Mouse (Mus musculus) embryonic fibroblast, embryonic 13.5 days (primary cell): ENCODE measurements around the gene Hcfc1.

ENCODE experiments used
- CTCF ChIP-seq: IDR thresholded peaks from 2 replicates; pipeline ENCODE4 v1.5.1; 2011; ENCODE audit warnings: mild to moderate bottlenecking, control low read depth, low read length, moderate library complexity, borderline replicate concordance; ENCODE audit not compliant: insufficient read depth
- POLR2A ChIP-seq: IDR thresholded peaks from 2 replicates; pipeline ENCODE4 v1.6.1; 2011; ENCODE audit warnings: low read depth, mild to moderate bottlenecking, control low read depth, low read length, moderate library complexity

- TF ChIP-seq CTCF (no peak), POLR2A (no peak)
Measured at GRCm38 (mm10) chrX:73977783-73978182, 11.6 kb upstream of the Hcfc1 start.
